Mouse (Mus musculus): ENCODE measurements at regions not wholly inside any gene's neighbourhood (a gene's known extent, or its start where the extent isn't known, plus 50 kb on each side); places are given as distances from the start of the nearest gene placed in this dataset.

- DNase-seq (ENCODE audit: low spot score), result peak; percentile 76
Measured at GRCm38 (mm10) chr3:136611682-136612081, 58.2 kb upstream of the Ppp3ca start.

DNA sequence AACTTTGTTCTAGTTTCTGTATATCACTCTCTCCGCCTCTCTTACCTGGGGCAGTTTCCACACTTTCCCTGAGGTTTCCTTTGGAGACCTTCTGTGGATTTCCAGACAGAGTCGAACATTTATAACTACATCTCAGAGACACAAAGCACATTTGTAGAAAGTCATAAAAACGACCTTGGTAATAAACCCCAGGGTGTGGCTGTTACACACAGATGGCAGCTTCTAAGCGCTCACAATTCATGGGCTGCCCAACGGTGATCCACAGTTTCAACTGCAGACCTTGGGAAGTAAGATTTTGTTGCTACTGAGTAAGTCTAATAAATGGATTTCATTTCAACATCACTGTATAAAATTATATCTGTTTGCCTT is 59.4 kb upstream of the Ppp3ca start:
- DNase-seq (ENCODE audit: low spot score), result no peak

- peak; percentile 41 for DNase-seq (ENCODE audit: low spot score)
Measured at GRCm38 (mm10) chr3:136609855-136610555, 59.9 kb upstream of the Ppp3ca start.

- DNase-seq (ENCODE audit: low spot score), result no peak
Measured at GRCm38 (mm10) chr3:136601706-136602105, 68.2 kb upstream of the Ppp3ca start.

DNA sequence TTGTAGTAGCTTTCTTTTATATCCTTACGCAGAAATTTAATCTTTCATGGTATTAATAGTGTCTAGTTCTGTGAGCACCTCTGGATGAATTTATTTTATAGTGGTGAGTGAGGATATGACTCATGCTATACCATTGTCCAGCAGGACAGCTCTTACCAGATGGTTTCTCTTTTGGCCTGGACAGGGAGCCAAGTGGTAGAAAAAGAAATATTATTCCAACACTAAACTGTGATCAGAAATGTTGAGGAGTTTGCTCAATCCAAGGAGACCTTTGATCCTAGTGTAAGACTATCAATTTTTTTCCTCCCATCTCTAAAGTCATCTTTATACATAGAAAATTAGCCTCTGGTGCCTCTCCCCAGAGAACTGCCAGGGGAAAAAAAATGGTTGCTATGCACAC is 86.0 kb upstream of the Ppp3ca start:
- DNase-seq (ENCODE audit: low spot score), result no peak

GRCm38 (mm10) chr3:136578016-136578415 is 91.9 kb upstream of the Ppp3ca start:
- DNase-seq (ENCODE audit: low spot score), result no peak

DNA sequence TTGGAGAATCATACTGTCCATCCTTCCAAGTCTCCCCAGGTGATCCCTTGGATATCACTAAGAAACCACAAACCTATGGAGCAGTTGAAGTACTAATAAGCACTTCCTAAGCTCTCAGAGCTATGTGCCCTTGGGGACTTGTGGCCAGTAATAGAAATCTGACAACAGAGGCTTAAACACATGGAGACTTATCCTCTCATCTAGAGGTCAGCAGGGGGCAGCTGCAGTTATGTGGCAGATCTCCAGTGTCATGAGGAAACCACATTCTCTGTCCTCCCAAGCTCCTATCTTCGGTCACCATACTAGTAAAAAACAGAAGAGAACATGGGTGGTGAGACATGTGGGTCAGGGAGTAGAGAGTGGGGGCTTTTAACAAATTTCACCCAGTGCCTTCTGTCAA is 99.4 kb upstream of the Ppp3ca start:
- DNase-seq (ENCODE audit: low spot score), result no peak

DNA sequence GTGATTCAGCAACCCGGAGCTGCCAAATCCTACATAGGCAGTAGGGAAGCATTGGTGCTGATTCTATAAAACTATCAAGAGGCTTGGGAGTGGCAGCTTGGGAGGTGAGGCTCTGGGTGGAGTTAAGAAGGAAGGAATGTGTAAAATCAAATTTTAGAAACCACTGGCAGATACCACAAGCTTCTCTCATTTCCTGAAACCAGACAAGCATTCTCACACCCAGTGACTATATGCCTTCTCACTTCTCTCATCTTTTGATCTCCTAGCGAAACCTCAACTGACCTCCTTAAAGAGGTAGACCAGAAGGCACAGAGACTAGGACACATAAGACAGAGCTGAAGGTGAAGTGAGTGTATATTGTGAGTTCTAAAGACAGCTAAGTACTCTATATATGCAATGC is 113.4 kb upstream of the Ppp3ca start:
- DNase-seq (ENCODE audit: low spot score), result peak; percentile 15

- no peak for DNase-seq (ENCODE audit: low spot score)
Measured at GRCm38 (mm10) chr3:136549471-136549870, 120.5 kb upstream of the Ppp3ca start.

DNA sequence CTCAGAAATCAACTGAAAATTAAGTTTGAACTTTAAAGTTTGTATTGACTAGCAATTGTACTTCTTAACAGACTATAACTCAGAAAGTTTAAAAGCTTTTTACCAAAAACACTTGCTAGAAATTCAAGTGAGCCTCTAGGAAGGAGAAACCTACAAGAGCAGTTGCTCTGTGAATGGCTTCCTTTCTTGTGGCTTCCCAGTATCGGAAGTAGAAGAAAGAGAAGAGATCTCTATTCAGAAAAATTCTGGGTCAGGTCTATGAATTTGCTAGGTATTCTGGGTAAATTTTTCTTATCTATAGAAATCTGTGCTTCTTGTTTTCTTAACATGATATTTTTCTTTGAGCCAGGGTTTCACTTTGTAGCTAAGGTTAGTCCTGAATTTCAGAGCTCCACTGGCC is 138.3 kb upstream of the Ppp3ca start:
- peak; percentile 31 for DNase-seq (ENCODE audit: low spot score)

DNA sequence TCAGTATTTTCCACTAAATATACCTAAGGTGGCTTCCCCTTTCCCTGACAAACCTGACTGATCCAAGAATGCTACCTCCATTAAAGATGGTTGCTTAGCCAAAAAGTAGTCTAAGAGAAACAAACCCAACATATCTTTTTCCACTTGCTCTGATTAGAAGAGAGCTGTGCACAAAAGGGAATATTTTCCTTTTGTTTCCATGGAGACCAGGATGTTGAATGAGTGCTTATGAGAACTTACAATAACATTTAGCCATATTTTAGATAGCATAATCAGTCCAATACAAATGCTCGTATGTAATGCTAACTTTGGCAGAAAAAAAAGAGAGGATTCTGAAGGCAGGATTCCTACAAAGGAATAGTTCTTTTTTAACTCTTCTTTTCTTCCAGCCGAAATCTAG is 161.3 kb upstream of the Ppp3ca start:
- DNase-seq (ENCODE audit: low spot score), result no peak

GRCm38 (mm10) chr3:136507070-136507469 is 162.9 kb upstream of the Ppp3ca start:
- DNase-seq (ENCODE audit: low spot score), result no peak

- DNase-seq (ENCODE audit: low spot score), result no peak
Measured at GRCm38 (mm10) chr3:136494831-136495230, 169.0 kb upstream of the Bank1 start.

DNA sequence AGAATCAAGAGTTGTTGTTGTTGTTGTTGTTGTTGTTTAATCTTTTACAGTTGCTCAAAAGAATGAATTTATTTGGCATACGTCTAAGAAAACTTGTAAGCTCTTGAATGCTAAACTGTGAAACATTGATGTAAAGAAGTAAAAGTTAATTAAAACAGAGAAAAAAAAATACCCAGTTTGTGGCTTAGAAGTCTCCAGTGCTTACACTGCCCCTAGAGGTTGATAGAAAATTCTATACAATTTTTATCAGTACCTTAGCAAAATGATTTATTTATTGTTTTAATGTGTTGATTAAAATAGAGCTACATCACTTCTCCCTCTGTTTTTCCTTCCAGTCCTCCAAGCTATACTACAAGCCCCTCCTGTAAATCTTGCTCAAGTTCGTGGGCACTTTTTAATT is 165.8 kb upstream of the Bank1 start:
- no peak for DNase-seq (ENCODE audit: low spot score)

DNA sequence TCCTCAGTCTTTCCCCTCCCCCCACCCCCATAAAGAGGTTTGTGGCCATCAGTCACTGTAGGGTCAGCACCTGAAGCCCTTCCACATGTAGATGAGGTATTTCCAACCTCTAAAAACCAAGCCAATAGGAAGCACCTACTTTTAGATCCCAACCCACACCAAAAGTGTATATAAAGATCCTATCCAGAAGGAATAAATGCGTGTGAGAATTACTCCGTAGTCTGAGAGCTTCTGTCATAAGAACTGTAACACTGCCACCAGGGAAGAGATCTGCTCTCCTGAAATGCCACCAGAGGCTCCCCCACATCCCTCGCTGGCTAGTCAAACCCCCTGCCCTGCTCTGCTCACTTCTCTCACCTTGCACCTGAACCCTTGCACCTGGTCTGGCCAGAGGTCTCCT is 145.8 kb upstream of the Bank1 start:
- no peak for DNase-seq (ENCODE audit: low spot score)

GRCm38 (mm10) chr3:136462747-136463146 is 136.9 kb upstream of the Bank1 start:
- DNase-seq (ENCODE audit: low spot score), result no peak

DNA sequence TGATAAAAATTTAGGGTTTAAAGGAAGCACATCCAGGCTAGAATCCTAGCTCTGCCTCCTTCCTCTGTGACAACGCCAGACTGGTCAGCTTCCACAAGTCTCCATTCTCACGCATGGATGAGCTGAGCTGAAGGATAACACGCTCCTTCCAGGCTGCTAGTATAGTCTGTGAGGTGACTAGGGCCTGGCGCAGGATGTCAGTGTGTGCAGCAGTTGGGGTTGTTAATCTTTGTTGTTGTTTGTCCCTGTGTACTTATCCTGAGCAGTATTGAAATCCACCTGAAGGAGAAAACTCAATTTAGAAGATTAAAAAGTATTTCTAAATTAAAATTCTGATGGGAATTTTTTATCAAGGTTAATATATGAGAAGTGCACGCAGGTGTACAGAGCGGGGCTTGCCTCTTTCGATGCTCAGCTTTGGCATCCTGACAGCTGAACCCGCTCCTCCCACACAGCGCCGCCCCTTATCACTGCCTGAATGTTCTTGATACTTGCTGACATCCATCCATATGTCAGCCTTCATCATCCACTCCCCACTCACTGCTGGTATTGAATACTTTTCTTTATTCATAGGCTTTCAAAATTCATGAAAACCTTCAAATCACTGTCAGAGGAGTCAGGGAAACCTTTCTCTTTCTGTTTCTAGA is 130.7 kb upstream of the Bank1 start:
- no peak for DNase-seq (ENCODE audit: low spot score)

GRCm38 (mm10) chr3:136455651-136456470 is 130.0 kb upstream of the Bank1 start:
- no peak for DNase-seq (ENCODE audit: low spot score)

DNA sequence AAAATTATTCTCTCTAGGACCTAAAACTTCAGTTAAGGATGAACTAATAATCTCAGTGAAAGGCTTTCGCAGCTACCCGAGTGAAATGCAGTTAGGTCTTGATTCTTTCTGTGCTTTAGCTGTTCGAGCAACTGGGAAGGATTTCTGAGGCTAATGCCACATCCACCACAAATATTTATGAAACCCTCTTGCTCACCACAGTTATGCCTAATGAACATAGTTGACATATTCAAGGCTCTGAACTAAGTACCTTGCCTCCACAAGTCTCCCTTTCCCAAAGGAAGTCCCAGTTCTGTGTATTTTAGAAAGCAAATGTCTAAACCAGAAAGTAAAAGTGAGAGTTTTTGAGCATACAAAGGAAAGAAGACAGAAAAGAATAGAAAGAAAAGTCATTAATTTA is 129.1 kb upstream of the Bank1 start:
- no peak for DNase-seq (ENCODE audit: low spot score)

DNA sequence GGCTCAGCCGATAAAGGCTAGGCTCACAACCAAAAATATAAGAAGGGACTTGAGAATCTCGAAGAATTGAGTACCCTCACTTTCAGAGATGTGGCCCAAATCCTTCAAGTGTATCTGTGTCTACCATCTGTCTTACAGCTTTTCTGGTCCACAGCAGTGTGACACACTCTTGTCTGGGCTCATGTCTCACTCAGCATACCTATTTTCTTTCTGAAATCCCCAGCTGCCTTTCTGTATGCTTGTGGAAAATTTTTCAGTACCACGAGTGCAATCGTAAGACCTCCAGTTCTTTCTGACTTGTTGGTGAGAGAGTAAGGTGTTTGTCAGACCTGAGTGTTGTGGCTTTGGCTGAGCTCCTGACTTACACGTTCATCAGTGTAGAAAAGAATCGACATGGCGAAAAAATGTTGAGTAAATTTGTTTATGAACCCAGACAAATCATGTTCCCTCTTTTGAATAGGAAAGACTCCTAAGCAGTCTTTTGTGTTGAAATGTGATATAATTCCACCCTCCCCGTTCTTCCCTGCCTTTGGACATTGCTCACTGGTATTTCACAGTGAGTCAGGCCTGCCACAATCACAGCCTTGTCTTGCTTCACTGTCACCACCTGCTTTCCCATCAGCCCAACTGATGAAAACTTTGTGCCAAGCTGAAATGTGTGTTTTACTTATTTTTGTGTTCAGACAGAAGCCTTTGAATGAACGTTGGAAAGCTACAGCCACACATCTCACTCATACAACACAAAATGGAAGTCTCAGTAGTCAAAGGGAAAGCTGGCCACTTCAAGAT is 125.3 kb upstream of the Bank1 start:
- no peak for DNase-seq (ENCODE audit: low spot score)

DNA sequence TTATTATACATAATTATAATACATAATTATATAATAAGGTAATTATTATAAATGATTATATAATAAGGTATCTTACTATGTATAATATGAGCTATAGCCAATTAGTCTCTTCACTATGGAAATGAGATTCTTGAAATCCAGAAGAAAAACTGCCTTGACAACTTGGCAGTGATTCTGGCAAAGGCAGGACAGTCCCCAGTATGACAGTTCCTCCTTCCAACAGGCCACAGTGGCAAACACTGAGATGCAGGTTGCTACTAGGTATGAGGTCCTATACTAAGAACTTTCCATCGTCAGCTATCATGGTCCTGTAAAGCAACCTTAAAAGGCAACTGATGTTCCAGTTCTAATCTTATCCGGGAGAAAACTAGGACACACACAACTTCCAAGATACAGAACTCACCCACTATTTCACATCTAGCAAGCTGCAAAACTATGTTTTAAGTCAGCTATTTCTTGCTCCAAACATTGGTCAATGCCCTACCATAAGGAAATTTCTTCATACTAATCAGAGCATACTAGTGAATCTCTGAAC is 124.6 kb upstream of the Bank1 start:
- no peak for DNase-seq (ENCODE audit: low spot score)

DNA sequence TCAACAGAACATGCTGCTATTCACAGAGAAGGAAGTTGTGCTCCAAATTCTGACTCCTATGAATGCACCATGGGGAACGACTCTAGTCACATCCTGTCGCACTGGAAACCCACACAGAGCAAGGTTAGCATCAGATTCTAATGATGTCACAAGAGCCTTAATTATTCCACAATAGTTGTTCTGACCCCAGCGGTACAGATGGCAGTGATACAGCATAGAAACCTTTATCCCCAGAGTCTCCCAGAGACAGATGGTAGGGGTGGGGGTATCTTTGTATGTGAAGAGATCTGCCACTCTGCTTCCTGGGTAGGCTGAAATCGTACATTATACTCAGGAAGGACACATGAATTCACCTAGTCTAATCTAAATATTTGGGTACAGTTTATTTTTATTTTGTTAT is 123.5 kb upstream of the Bank1 start:
- DNase-seq (ENCODE audit: low spot score), result no peak

All from T-cell, adult 2 months (primary cell).